Mouse (Mus musculus): ENCODE data around the gene Duoxa1.

GRCm38 (mm10) chr2:122332222-122332621, 18.7 kb upstream of the Duoxa1 start:
- no peak for TF ChIP-seq CTCF (IDR thresholded peaks at IDR 0.05; ENCODE audit: extremely low read depth, insufficient read length, insufficient replicate concordance, low read depth, low read length)
- TF ChIP-seq POLR2A (IDR thresholded peaks at IDR 0.05; ENCODE audit: low read depth, low read length) = no peak
